Mouse (Mus musculus) CH12.LX (cell line): Measurements from ENCODE around the gene Aqp5.

ENCODE experiments used
- CTCF ChIP-seq, 2 experiments: IDR thresholded peaks in 1 of 2; conservative IDR thresholded peaks in 1 of 2; 2 replicates each; pipeline ENCODE4 v1.5.1; 2011 to 2012; ENCODE audit warnings: low read depth in 2 of 2, low read length in 2 of 2, improper control_type of control experiment in 1 of 2, inconsistent platforms in 1 of 2, mild to moderate bottlenecking in 1 of 2, moderate library complexity in 1 of 2
- ELF1 ChIP-seq: IDR thresholded peaks from 2 replicates; pipeline ENCODE4 v1.6.1; 2014; ENCODE audit warnings: low read depth, mild to moderate bottlenecking, inconsistent platforms, low read length, improper control_type of control experiment
- EP300 ChIP-seq: IDR thresholded peaks from 2 replicates; pipeline ENCODE4 v1.6.1; 2011; ENCODE audit warnings: low read length, improper control_type of control experiment
- ETS1 ChIP-seq: conservative IDR thresholded peaks from 2 replicates; pipeline ENCODE4 v1.6.1; 2012; ENCODE audit warnings: low read depth, mild to moderate bottlenecking, inconsistent platforms, low read length, improper control_type of control experiment, moderate library complexity
- MAX ChIP-seq: IDR thresholded peaks from 2 replicates; pipeline ENCODE4 v1.6.1; 2011; ENCODE audit warnings: low read length, improper control_type of control experiment
- PAX5 ChIP-seq: IDR thresholded peaks from 2 replicates; pipeline ENCODE4 v1.6.1; 2012; ENCODE audit warnings: low read length, inconsistent platforms, mixed read lengths
- POLR2A ChIP-seq: IDR thresholded peaks from 2 replicates; pipeline ENCODE4 v1.6.1; 2011; ENCODE audit warnings: low read depth, mild to moderate bottlenecking, improper control_type of control experiment, low read length
- SMC3 ChIP-seq: IDR thresholded peaks from 2 replicates; pipeline ENCODE4 v1.6.1; 2011; ENCODE audit warnings: low read depth, low read length, improper control_type of control experiment
- ZKSCAN1 ChIP-seq: IDR thresholded peaks from 2 replicates; pipeline ENCODE4 v1.6.1; 2012; ENCODE audit warnings: low read depth, inconsistent platforms, low read length, improper control_type of control experiment, borderline replicate concordance

GRCm38 (mm10) chr15:99642622-99643021, 52.0 kb downstream of the Aqp5 start:
- TF ChIP-seq ETS1 (no peak), SMC3 (no peak), MAX (no peak), POLR2A (no peak), EP300 (no peak), CTCF (conservative IDR thresholded peaks at IDR 0.05 in 1 of 2, IDR thresholded peaks at IDR 0.05 in 1 of 2; ENCODE audit: low read depth in 2 of 2, low read length in 2 of 2) (no peak), ZKSCAN1 (no peak), ELF1 (no peak), PAX5 (no peak)
